Mouse (Mus musculus) liver, postnatal 0 days (tissue): ENCODE measurements at regions not wholly inside any gene's neighbourhood (a gene's known extent, or its start where the extent isn't known, plus 50 kb on each side); places are given as distances from the start of the nearest gene placed in this dataset.

ENCODE experiments used
- CTCF ChIP-seq: sonication (generic); IDR thresholded peaks from 2 replicates; pipeline ENCODE4 v1.5.1; 2016; ENCODE audit warnings: antibody characterized with exemption, low read depth
- EP300 ChIP-seq: IDR thresholded peaks from 2 replicates; pipeline ENCODE4 v1.6.1; 2016; ENCODE audit warnings: antibody characterized with exemption, low read depth, mild to moderate bottlenecking

GRCm38 (mm10) chr7:129974837-129975236 is 383.2 kb downstream of the Wdr11 start:
- TF ChIP-seq CTCF (no peak), EP300 (no peak)
